Mouse (Mus musculus) G1E (cell line): ENCODE data around the gene Gm6268. TPM values are rescaled to one million over a fixed set of nuclear protein-coding genes. Genes with fewer than 3 reads are reported as not detected.

Experiments
- ATAC-seq: 2 replicates; pipeline ENCODE4 v1.8.0; 2016; ENCODE audit warnings: mild to moderate bottlenecking; ENCODE audit not compliant: insufficient number of reproducible peaks, poor library complexity, low FRiP score, severe bottlenecking; ENCODE audit errors: extremely low read depth
- DNase-seq: peaks from one replicate; pipeline ENCODE4 v3.0.0; 2012; ENCODE audit warnings: low spot score
- H3K27me3 ChIP-seq: 2 replicates; pipeline ENCODE4 v1.6.1; 2012; ENCODE audit warnings: mild to moderate bottlenecking, low read length, inconsistent platforms; ENCODE audit not compliant: insufficient read depth
- H3K36me3 ChIP-seq: replicated peaks from 2 replicates; pipeline ENCODE3; 2012; ENCODE audit warnings: mild to moderate bottlenecking, inconsistent platforms
- H3K4me1 ChIP-seq: 2 replicates; pipeline ENCODE4 v1.6.1; 2012; ENCODE audit warnings: low read depth, low read length, inconsistent platforms, mixed read lengths; ENCODE audit not compliant: insufficient read depth
- H3K4me3 ChIP-seq: 2 replicates; pipeline ENCODE4 v1.5.1; 2012; ENCODE audit warnings: low read depth, mild to moderate bottlenecking, inconsistent platforms, low read length, moderate library complexity, mixed read lengths
- H3K9me3 ChIP-seq: replicated peaks from 2 replicates; pipeline ENCODE4 v1.6.1; 2012; ENCODE audit warnings: inconsistent platforms
- CTCF ChIP-seq: IDR thresholded peaks from 2 replicates; pipeline ENCODE4 v1.5.1; 2012; ENCODE audit warnings: low read depth, low read length, inconsistent platforms, mixed read lengths
- GATA1 ChIP-seq: IDR thresholded peaks from 2 replicates; pipeline ENCODE4 v1.6.1; 2012; ENCODE audit warnings: borderline replicate concordance, low read length, inconsistent platforms, mixed read lengths
- GATA2 ChIP-seq: IDR thresholded peaks from 2 replicates; pipeline ENCODE4 v1.6.1; 2012; ENCODE audit warnings: low read depth, low read length, inconsistent platforms, borderline replicate concordance
- POLR2AphosphoS5 ChIP-seq: IDR thresholded peaks from 2 replicates; pipeline ENCODE4 v1.6.1; 2012; ENCODE audit warnings: low read depth, low read length, inconsistent platforms; ENCODE audit not compliant: insufficient replicate concordance
- TAL1 ChIP-seq: conservative IDR thresholded peaks from 2 replicates; pipeline ENCODE4 v1.6.1; 2012; ENCODE audit warnings: low read depth, low read length, inconsistent platforms, mixed read lengths
- polyA plus RNA-seq: library from polyadenylated mRNA; stranded (reverse); fragments of >175 nt; gene quantifications from 2 replicates; pipeline ENCODE4 v1.2.3, GENCODE M21; 2012
- total RNA-seq, 2 experiments: library from RNA; stranded (forward) in 1 of 2; stranded (reverse) in 1 of 2; fragments of 200-1000 nt in 1 of 2; fragments of >200 nt in 1 of 2; fragmentation: Nextera tagmentation in 1 of 2; gene quantifications; 2 replicates each; pipeline ENCODE4 v1.2.3; 2014 to 2017

The Gm6268 gene
- total and polyA plus RNA-seq, 3 experiments: not detected

DNA sequence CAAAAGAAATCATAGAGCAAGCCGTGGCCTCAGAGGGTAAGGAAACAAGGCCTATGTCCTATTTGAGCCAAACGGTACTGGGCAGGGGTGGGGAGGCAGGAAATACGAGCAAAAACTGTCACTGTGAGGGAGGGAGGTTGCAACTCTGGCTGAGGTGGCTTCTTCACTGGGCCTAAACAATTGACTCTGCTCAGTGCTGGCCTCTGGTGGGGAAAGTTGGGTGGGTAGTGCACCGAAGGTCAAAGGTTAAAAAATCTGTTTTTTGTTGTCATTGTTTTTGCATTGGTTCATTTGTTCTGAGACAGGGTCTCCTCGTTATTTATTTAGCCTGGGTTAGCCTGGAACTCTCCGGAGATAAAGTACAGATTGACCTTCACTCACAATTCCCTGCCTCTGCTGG is 1.2 kb downstream of the Gm6268 start:
- TF ChIP-seq CTCF: no peak
- no peak for TF ChIP-seq GATA2
- TF ChIP-seq POLR2AphosphoS5: no peak
- no peak for TF ChIP-seq TAL1
- no peak for TF ChIP-seq GATA1
- H3K9me3 ChIP-seq: no peaks in the 10 kb centered on the region
- no peaks in the 10 kb centered on the region for H3K27me3 ChIP-seq
- no peaks in the 10 kb centered on the region for H3K4me1 ChIP-seq
- H3K4me3 ChIP-seq: no peak overlapping the region
- no peak for DNase-seq
- no peak for ATAC-seq
- H3K36me3 ChIP-seq: no peaks in the 10 kb centered on the region

DNA sequence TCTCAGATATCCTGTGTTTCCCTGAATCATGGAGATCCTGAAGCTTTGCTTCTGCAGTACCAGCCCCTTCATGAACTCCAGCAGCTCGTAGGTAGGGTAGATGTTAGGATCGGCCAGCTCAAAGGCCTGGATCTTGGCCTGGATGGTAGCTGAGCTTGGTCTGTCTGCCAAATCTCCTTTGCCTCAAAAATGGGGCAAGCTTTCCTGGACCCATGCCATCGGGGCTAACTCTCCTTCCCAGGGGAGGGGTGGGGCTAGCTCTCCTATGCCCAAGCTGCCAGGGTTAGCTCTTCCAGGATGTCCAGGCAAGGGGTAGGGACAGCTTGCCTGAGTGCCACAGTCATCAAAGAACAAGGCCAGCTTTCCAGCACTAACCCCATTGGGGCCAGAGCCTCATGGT is 18.1 kb downstream of the Gm6268 start:
- ATAC-seq: no peak
- TF ChIP-seq GATA1: no peak
- no peak for TF ChIP-seq POLR2AphosphoS5
- no peak for TF ChIP-seq TAL1
- no peak for TF ChIP-seq CTCF
- TF ChIP-seq GATA2: no peak
- no peaks in the 10 kb centered on the region for H3K9me3 ChIP-seq
- no peaks in the 10 kb centered on the region for H3K4me1 ChIP-seq
- DNase-seq: no peak
- no peaks in the 10 kb centered on the region for H3K27me3 ChIP-seq
- H3K4me3 ChIP-seq: no peak overlapping the region
- H3K36me3 ChIP-seq: no peaks in the 10 kb centered on the region

DNA sequence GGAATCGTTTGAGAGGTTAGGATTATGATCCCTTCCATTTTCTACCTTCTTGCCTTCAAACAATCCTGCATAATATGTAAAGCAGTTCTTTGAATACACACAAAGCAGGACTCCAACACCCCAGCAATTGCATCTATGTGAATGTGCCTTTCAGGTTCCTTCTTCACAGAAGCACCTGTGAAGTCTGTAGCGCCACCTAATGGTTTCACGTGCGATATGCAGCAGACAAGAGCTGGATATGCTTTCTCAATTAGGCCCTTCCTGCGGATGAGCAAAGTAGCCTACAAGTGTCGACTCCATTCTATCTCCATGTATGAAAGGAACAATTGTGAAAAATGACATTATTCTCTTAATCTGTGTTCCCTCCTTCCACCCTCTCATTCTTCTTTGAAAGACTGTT is 33.9 kb downstream of the Gm6268 start:
- Histone ChIP-seq H3K4me1 (no peaks in the 10 kb centered on the region), H3K27me3 (no peaks in the 10 kb centered on the region), H3K9me3 (no peaks in the 10 kb centered on the region), H3K4me3 (no peak overlapping the region), H3K36me3 (no peaks in the 10 kb centered on the region)
- DNase-seq: no peak
- no peak for ATAC-seq
- TF ChIP-seq GATA1: no peak
- TF ChIP-seq CTCF: no peak
- TF ChIP-seq POLR2AphosphoS5: no peak
- TF ChIP-seq TAL1: no peak
- no peak for TF ChIP-seq GATA2

DNA sequence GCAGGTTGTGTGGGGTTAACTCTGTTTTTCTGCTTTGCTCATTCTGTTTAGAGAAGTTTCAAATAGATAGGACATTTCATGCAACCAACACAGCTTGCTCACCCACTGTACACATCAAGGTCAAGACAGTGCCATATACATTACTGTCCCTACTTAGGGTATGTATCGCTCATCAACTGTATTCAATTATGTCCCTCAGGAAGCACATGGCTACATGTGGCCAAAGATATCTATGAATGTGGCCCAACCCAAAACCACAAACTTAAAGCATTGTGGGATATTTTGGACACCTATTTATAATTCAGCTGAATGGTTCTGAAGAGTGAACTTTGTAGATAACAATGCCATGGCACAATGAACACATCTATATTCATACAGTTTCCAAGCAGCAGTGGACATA is 36.9 kb downstream of the Gm6268 start:
- TF ChIP-seq GATA2 (no peak), GATA1 (no peak), TAL1 (no peak), POLR2AphosphoS5 (no peak), CTCF (no peak)
- H3K4me3 ChIP-seq: no peak overlapping the region
- ATAC-seq (no peak), DNase-seq (no peak)
- no peaks in the 10 kb centered on the region for H3K36me3 ChIP-seq
- H3K9me3 ChIP-seq: no peaks in the 10 kb centered on the region
- no peaks in the 10 kb centered on the region for H3K27me3 ChIP-seq
- H3K4me1 ChIP-seq: no peaks in the 10 kb centered on the region

Other genes starting within 250 kb of the Gm6268 start
- gene Zcchc12, start 205.4 kb upstream of the Gm6268 start, total RNA-seq (2014; fragmentation: Nextera tagmentation): not detected in 2 replicates
- gene Zcchc12, start 205.4 kb upstream of the Gm6268 start, total RNA-seq (2017): not detected in 2 replicates
- gene Zcchc12, start 205.4 kb upstream of the Gm6268 start, polyA plus RNA-seq: not detected in 2 replicates
- not detected in 2 replicates for gene Lonrf3, start 72.9 kb upstream of the Gm6268 start, total RNA-seq (2014; fragmentation: Nextera tagmentation)
- gene Lonrf3, start 72.9 kb upstream of the Gm6268 start, total RNA-seq (2017): not detected in 2 replicates
- gene Lonrf3, start 72.9 kb upstream of the Gm6268 start, polyA plus RNA-seq: not detected in 2 replicates
- not detected in 2 replicates for gene Gm14569, start 90.5 kb downstream of the Gm6268 start, total RNA-seq (2014; fragmentation: Nextera tagmentation)
- 0.11 TPM in 1 of 2 replicates, not detected in the other for gene Gm14569, start 90.5 kb downstream of the Gm6268 start, total RNA-seq (2017)
- gene Gm14569, start 90.5 kb downstream of the Gm6268 start, polyA plus RNA-seq: not detected in 2 replicates
- gene Pgrmc1, start 196.9 kb downstream of the Gm6268 start, total RNA-seq (2014; fragmentation: Nextera tagmentation): 54.4 and 60.4 TPM in 2 replicates
- 88.4 and 109 TPM in 2 replicates for gene Pgrmc1, start 196.9 kb downstream of the Gm6268 start, total RNA-seq (2017)
- 107 and 113 TPM in 2 replicates for gene Pgrmc1, start 196.9 kb downstream of the Gm6268 start, polyA plus RNA-seq
- 8.5 and 10.9 TPM in 2 replicates for gene Akap17b, start 244.1 kb downstream of the Gm6268 start, total RNA-seq (2014; fragmentation: Nextera tagmentation)
- 5.9 and 6.3 TPM in 2 replicates for gene Akap17b, start 244.1 kb downstream of the Gm6268 start, total RNA-seq (2017)
- gene Akap17b, start 244.1 kb downstream of the Gm6268 start, polyA plus RNA-seq: 0.53 and 0.57 TPM in 2 replicates